Mouse (Mus musculus): ENCODE results near the gene Rmnd5b.
"Not testable (repeated sequence)": the region's sequence is repeated elsewhere in the genome, so short reads cannot be mapped to it uniquely, and the experiment has no call there.

Gene Rmnd5b

DNA sequence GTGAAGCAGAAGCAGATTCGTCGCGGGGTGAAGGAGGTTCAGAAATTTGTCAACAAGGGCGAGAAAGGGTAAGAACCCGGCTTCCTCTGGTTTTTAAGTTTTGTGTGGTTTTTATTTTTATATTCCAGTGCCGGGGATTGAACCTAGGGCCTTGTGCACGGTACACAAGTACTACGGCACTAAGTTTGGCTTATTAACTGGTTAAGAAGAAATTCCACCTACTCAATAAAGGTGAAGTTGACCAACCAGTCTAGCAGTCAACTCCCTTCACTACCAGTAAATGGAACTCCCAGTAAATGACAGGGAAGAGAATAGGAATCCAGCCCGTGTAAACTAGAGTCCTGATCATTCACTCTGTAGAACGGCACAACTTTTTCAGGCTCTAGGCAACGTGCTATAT lies 15.6 kb downstream of the Rmnd5b start:
- no peak for DNase-seq

- DNase-seq, result peak; percentile 97
These were observed 16.2 kb downstream of the Rmnd5b start, which contains the start of gene Nhp2 for GRCm38 (mm10) chr11:51619409-51620060. Nhp2 (plus strand) TSS chr11:51619735.

DNA sequence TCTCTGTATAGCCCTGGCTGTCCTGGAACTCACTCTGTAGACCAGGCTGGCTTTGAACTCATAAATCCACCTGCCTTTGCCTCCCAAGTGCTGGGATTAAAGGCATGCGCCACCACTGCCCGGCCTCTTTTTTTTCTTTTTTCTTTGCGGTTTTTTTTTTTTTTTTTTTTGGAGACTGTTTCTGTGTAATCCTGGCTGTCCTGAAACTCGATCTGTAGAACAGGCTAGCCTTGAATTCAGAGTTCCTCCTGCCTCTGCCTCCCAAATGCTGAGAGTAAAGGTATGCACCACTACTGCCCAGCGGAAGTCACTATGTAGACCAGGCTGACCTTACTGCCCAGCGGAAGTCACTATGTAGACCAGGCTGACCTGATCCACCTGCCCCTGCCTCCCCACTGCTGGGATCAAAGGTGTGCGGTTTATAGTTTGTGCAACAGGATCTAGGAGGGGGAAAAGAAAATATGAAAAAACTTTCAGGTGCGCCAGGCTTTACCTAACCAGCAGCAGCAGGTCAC lies 16.7 kb downstream of the Rmnd5b start:
- DNase-seq, result no peak

- DNase-seq, result peak; percentile 85
These were observed 18.0 kb downstream of the Rmnd5b start for GRCm38 (mm10) chr11:51617693-51618092.

DNA sequence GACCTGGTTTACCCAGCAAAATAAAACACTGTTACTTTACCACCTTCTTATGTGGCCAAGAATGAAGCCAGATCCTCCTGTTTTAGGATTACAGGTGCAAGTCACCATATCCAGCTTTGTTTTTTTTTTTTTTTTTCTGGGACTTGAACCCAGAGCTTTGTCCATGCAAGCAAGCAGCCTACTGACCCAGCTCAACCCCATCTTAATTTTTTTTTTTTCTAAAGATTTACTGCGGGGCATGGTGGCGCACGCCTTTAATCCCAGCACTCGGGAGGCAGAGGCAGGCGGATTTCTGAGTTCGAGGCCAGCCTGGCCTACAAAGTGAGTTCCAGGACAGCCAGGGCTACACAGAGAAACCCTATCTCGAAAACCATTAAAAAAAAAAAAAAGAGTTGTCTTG lies 19.6 kb downstream of the Rmnd5b start:
- DNase-seq, result not testable (repeated sequence)

DNA sequence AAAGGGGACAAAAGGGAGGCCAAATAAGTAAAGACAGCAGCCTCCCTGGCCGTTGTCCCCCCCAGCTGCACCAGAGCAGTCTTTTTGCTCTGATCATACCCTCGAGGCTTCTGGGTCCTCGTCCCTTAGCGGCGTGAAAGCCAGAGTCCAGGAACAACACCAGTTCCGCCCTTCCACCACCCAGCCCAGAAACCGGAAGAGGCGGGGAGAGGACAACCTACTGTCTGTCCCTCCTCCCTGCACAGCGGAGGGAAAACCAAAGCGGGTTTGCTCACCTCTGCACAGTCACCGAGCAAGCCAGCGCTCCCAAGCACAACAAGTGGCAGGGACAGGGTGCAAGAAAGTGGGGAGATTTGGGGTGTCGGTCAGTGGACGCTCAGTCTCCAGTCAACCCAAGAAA lies 20.1 kb downstream of the Rmnd5b start:
- peak; percentile 84 for DNase-seq

DNA sequence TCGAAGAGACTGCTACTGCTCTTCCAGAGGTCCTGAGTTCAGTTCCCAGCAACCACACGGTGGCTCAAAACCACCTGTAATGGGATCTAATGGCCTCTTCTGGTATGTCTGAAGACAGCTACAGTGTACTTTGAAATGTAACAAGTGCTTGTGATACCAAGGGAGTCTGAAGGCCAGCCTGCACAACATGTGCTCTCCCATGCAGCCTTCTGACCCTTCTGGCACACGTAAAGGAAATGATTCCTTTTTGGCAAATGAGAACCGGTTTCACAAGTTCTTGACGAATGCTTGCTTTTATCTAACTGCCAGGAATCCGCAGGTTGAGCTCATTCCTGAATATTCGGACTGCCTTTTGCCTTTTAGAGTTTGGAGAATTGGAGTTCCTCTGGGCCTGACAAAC lies 20.6 kb downstream of the Rmnd5b start:
- DNase-seq, result no peak

DNA sequence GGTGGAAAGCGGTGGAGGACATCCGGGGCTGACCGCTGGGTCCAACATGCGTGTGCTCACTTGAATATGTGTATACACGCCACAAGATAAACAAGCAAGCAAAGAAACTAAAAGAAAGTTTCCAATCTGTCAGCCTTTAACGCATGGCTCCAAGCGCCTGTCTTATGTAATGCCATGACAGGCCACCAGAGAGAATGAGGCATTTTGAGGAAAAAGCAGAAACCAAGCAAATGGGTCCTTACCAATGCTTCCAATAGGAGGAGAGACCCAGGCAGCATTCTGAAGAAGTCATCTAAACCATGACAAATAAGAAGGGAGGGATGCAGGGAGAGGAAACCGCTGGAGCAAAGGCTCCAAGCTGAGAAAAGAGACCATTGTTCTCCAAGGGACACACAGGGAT lies 21.4 kb downstream of the Rmnd5b start:
- DNase-seq, result no peak

DNA sequence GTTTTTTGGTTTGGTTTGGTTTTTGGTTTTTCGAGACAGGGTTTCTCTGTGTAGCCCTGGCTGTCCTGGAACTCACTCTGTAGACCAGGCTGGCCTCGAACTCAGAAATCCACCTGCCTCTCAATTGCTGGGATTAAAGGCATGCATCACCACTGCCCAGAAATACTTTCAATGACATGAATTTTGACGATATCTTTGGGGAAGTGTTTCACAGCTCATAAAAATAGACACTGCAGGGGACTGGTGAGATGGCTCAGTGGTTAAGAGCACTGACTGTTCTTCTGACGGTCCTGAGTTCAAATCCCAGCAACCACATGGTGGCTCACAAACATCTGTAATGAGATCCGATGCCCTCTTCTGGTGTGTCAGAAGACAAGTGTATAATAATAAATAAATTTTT lies 25.8 kb downstream of the Rmnd5b start:
- DNase-seq, result not testable (repeated sequence)

DNA sequence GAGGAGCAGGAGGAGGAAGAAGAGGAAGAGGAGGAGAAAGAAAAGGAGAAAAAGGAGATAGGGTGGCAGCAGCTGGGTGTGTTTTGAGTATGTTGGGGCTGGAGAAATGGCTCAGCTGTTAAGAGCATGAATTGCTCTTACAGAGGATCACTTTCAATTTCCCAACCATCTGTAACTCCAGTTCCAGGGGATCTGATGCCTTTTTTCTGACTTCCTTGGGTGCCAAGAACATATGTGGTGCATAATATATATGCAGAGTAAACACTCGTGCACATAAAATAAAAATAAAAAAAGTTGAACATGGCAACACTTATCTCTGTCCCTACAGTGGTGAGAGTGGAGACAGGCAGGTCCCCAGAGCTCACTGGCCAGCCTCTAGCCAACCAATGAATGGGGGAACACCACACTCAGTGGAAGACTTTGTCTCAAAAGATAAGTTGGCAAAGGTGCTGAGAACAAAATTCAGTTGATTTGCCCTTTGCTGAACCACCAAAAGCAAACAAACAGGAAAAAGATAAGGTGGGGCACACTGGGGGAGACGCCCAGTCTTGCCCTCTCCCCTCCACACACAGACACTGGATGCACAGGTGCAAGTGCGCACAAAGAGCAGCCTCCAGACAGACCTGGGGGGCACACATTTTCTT lies 26.3 kb downstream of the Rmnd5b start:
- no peak for DNase-seq

DNA sequence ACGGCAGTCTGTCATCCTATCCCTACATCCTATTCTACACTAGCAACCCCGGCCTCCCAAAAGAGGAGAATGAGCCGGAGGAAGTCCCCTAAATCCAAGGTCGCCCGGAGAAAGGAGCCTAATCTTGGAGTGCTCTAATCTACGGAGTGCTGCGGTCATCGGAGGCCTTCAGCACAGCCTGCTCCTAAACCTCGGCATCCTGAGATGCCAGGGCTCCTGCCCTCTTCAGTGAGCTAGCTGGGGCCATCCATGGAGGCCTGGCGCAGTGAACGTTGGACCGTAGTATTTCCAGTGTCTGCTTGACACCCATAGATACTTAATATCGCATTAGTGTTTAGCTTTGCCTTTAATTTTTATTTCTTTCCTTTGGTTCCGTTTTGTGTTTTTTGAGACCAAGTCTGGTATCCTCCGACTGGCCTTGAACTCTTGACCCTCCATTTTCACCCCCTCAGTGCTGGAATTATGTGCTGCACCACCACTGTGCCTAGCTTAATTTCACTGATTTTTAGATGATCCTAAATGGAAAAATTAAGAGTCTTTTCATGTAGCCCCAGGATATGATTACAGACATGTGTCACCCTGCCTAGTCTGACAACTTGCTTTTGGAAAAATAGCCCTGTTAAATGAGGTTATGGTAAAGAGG lies 28.5 kb downstream of the Rmnd5b start:
- DNase-seq, result no peak

DNA sequence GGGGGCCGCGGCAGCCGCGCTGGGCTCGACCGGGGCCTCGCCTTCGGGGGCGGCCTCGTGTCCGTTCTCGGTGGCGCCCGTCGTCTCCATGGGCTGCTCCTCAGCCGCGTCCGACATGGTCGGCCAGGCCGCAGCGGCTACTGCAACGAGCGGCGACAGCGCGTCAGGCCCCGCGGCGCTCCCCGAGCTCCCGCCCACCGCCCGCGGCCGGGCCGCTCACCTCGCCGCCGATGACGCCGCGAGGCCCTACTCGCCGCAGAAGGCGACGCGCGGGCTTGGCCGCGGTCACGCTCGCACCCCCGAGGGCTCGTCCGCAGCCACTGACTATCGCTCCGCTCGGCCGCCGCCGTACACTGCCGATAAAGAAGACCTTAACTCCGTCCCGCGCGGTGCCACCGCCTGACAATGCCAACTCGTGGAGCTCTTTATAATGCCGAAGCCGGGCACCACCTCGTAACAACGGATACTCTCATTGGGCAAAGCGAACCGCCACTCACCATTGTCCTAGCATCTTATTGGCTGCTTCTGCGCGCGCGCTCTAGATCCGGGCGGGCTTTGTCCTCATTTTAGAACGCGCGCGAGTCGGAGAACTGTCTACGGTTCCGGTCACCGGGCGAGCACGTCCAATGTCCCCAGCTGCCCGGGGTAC lies 29.1 kb downstream of the Rmnd5b start, which contains the start of gene Hnrnpab:
Hnrnpab (minus strand) TSS at position 401 of the 649 bp plus-strand sequence.
- peak; percentile 98 for DNase-seq

DNA sequence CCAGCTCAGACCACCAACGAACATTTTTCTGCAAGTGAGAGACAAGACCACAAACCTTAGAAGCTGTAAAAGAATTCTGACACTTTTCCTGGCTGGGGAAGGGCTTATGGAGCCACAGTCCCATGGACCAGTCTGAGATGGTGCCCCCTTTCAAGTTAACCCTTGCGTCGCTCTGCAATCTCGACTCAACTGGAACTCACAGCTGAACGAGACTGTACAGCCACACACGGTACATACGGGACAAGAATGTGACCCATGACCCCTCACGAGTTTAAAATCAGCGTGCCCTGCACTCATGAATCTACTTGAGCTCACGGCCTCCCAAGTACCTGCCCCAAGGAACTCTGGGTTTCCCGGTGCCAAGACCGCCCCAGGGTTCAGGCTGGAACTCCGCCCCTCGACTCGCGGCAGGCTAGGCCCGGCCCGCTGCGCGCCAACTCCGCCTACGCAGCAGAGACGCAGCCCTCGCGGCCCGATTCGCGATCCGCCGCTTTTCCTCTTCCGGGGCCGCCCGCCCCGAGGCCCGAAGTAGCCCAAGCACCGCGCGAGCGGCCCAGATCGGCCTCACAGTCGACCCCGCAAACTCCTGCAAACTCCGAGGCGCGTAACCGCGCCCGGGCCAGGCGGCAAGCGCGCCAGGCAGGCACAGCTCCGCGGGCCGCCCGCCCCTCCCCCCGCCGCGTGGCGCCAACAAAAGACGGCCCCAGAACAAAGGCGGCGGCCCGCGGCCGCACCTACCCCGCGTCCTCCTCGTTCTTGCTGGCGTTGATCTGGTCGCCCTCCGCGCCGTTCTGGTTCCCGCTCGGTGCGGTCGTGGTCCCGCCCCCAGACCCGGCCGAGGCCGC lies 29.9 kb downstream of the Rmnd5b start:
- peak; percentile 95 for DNase-seq

DNA sequence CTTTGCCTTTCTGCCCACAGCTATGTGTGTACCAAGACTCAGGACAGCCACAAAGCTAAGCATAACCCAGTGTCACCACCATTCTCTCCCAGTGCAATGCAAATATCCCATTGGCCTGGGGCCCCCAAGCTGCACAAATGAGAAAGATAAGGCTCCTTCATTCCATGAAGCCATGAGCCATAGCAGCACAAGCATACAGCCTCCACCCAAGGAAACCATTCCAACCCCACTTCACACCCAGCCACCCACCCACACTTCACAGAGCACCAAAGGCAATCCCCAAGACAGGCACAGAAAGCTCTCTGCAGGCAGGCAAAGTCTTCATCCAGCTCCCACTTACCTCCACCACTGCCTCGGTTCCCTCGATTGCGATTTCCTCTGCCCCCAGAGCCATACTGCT lies 33.4 kb downstream of the Rmnd5b start:
- DNase-seq, result no peak

- DNase-seq, result no peak
These were observed 38.1 kb downstream of the Rmnd5b start for GRCm38 (mm10) chr11:51597553-51597952.

DNA sequence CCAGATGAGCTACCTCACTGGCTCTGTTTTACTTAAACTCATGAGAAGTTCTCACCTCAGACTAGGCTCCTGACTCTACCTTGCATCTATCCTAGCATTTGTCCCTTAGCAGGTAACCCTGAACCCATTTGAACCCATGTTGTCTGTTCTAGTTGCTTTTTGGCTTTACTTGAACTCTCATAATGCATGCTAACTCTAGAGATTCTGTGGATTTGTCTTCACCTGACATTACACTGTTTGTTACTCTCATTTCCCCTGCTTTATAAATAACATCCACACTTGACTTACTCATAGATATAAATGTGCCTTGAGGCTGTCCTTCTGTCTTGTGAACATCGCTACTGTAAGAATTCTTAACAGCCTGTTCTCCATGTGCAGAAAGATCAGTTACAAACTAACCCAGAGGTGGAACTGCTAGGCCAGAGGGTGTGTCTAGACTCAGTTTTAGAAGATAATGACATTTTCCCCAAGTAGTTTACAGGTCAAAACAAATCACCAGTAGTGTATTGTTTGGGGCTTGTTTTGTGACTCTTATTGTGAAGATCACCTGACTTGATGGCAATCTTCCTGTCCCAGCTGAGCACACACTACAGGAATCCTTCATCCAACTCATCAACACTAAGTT lies 40.1 kb downstream of the Rmnd5b start:
- no peak for DNase-seq

DNA sequence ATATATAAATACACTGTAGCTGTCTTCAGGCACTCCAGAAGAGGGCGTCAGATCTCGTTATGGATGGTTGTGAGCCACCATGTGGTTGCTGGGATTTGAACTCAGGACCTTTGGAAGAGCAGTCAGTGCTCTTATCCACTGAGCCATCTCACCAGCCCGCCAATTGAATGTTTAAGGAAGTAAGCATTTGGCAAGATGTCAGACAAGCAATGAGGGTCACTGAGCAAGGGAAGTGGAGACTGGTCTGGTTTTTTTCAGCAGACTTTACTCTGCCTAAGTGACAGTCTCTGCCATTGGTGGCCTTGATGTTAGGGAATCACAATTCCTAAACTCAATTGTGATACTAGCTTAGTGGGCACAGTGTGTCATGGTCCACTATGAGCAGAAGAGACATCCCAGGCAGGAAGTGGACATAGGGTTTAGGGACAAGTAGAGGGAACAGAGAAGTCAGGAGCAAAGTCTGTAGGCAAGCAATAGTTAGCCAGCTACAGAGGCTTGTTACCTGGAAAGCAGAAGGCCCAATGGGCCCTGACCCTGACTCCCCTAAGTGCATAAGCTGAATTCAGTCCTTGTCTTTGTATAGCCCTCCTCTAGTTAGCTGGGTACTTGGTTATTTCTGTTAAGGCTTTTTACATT lies 40.9 kb downstream of the Rmnd5b start:
- no peak for DNase-seq

- no peak for DNase-seq
These were observed 41.8 kb downstream of the Rmnd5b start for GRCm38 (mm10) chr11:51593849-51594248.

DNA sequence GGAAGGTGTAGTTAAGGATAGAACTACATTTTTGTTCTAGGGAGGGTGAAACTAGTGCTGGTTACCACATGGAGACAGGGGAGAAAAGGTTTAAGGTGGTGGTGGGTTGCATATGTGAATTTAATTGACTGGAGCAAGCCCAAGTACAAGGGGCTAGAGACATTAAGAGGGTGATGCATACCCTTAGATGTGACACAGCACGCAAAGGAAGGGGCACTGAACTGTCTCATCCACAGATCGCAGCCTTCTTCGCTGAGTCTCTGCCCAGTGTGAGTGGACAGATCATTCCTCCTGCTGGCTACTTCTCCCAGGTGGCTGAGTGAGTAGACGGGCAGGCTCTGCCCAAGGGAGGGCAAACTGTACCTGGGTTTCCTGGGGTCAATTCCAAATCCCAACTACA lies 42.3 kb downstream of the Rmnd5b start:
- no peak for DNase-seq

DNA sequence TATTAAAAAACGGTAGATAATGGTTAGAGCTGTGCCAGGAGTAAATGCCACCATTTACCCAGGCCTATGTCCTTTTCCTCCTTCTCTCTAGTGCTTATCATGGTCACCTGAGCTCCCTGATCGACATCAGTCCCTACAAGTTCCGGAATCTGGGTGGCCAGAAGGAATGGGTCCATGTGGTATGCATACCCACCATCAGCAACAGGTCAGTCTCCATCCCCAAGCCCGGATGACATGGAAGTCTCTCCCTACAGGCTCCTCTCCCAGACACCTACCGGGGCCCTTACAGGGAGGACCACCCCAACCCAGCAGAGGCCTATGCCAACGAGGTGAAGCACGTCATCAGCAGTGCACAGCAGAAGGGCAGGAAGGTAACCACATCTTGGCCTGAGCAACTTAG lies 43.8 kb downstream of the Rmnd5b start:
- DNase-seq, result no peak

DNA sequence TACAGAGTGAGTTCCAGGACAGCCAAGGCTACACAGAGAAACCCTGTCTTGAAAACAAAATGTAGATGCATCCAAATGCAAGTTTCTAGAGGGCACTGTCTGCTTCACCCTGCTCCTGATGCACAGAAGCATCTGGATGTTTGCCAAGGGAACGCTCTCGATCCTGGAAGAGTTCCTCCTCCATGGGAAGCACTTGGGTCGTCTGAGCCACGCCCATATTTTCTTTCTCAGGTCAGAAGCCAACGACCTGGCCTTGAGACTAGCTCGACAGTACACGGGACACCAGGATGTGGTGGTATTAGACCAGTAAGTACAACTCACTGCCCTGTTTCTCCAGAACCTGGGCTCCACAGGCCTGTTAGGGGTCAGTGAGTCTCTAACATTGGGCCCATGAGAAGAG lies 44.5 kb downstream of the Rmnd5b start:
- peak; percentile 40 for DNase-seq
